Comparison of ENCODE assay signal across 23 mouse cellular contexts in the genomic region with DNA sequence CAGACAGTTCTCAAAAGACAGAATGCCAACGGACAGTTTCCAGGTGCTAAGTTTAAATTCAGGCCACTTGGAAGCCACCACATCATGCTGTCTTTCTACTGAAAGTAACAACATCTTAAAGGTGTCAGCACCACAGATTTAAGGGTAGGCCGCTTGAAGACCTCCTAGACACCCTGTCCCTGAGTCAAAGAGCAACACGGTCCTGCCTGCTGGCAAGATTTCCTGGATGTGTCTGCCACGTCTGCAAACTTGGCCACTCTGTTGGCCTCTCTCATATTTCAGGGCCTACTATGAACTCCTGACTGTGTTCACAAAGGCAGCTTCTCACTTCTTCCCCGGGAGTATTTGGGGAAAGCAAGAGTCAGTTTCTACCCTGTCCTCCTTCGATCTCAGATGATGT.
"Had no signal": no experiment of that assay in that cellular context is flagged by ENCODE, and none has a peak within 500 bp of the region (broad histone marks: within the 10 kb centered on the region; RNA-seq: fewer than 3 reads in every experiment).

No protein-coding gene starts in this region.

- H3K9me3 ChIP-seq: lung, embryonic 15.5 days; midbrain, embryonic 13.5 days; midbrain, embryonic 15.5 days; neural tube, embryonic 13.5 days; neural tube, embryonic 15.5 days; stomach, embryonic 15.5 days had no signal

- H3K27ac ChIP-seq: lung, embryonic 15.5 days; macrophage; midbrain, embryonic 13.5 days; midbrain, embryonic 15.5 days; neural tube, embryonic 13.5 days; neural tube, embryonic 15.5 days; stomach, embryonic 15.5 days; stomach, postnatal 0 days had no signal

- H3K9ac ChIP-seq: liver, postnatal 0 days; lung, embryonic 15.5 days; midbrain, embryonic 13.5 days; midbrain, embryonic 15.5 days; neural tube, embryonic 13.5 days; neural tube, embryonic 15.5 days; stomach, embryonic 15.5 days had no signal

- H3K4me2 ChIP-seq: lung, embryonic 15.5 days; midbrain, embryonic 11.5 days; midbrain, embryonic 13.5 days; midbrain, embryonic 15.5 days; neural tube, embryonic 13.5 days; neural tube, embryonic 15.5 days; stomach, embryonic 15.5 days had no signal

- H3K36me3 ChIP-seq: lung, embryonic 15.5 days; midbrain, embryonic 13.5 days; midbrain, embryonic 15.5 days; neural tube, embryonic 13.5 days; neural tube, embryonic 15.5 days; stomach, embryonic 15.5 days had no signal

- H3K4me3 ChIP-seq: lung, embryonic 15.5 days; megakaryocyte, embryonic 14.5 days; midbrain, embryonic 13.5 days; midbrain, embryonic 15.5 days; myocyte; neural tube, embryonic 13.5 days; neural tube, embryonic 15.5 days; stomach, embryonic 15.5 days had no signal

- ATAC-seq: liver, postnatal 0 days; lung, postnatal 0 days; midbrain, embryonic 13.5 days; midbrain, embryonic 15.5 days had no signal

- DNase-seq: liver, postnatal 0 days; lung, adult 2 months; lung, postnatal 14 days; lung, postnatal 36 days; retina, postnatal 1 day; right cerebral cortex, adult 18-20 months; right cerebral cortex, postnatal 25 days; right cerebral cortex, postnatal 4 days; thymus, adult 2 months; thymus, postnatal 25 days; thymus, postnatal 4 days had no signal

- H3K27me3 ChIP-seq: lung, embryonic 15.5 days; megakaryocyte, embryonic 14.5 days; midbrain, embryonic 13.5 days; midbrain, embryonic 15.5 days; neural tube, embryonic 13.5 days; neural tube, embryonic 15.5 days; stomach, embryonic 15.5 days had no signal

- H3K4me1 ChIP-seq: lung, embryonic 15.5 days; megakaryocyte, embryonic 14.5 days; midbrain, embryonic 13.5 days; midbrain, embryonic 15.5 days; neural tube, embryonic 13.5 days; neural tube, embryonic 15.5 days; stomach, embryonic 15.5 days had no signal
